Mouse (Mus musculus) heart, embryonic 15.5 days (tissue): ENCODE measurements around the gene Oxld1. TPM values are rescaled to one million over a fixed set of nuclear protein-coding genes. Genes with fewer than 3 reads are reported as not detected.
A peak's percentile ranks its signal among the peaks of the same experiment; 100 is the strongest.
"Not testable (repeated sequence)": the region's sequence is repeated elsewhere in the genome, so short reads cannot be mapped to it uniquely, and the experiment has no call there.

Source experiments
- ATAC-seq: fragments of 200-750 bp; cut with Nextera tagmentation; replicated peaks from 2 replicates; pipeline ENCODE4 v1.8.0; 2017; ENCODE audit warnings: low read depth, moderate TSS enrichment; ENCODE audit not compliant: insufficient number of reproducible peaks, insufficient read depth, low FRiP score
- H3K27ac ChIP-seq: fragments of 300-500 bp; sonication (generic); 2 replicates; pipeline ENCODE4 v1.5.1; 2015; ENCODE audit warnings: mild to moderate bottlenecking, inconsistent platforms
- H3K27me3 ChIP-seq: fragments of 300-500 bp; sonication (generic); 2 replicates; pipeline ENCODE4 v1.6.1; 2015; ENCODE audit warnings: inconsistent platforms
- H3K36me3 ChIP-seq: fragments of 300-500 bp; sonication (generic); 2 replicates; pipeline ENCODE4 v1.6.1; 2015; ENCODE audit warnings: mild to moderate bottlenecking, inconsistent platforms
- H3K4me1 ChIP-seq: fragments of 300-500 bp; sonication (generic); replicated peaks from 2 replicates; pipeline ENCODE4 v1.6.1; 2015; ENCODE audit warnings: inconsistent platforms
- H3K4me2 ChIP-seq: fragments of 300-500 bp; sonication (generic); 2 replicates; pipeline ENCODE4 v1.6.1; 2015; ENCODE audit warnings: inconsistent platforms, mild to moderate bottlenecking, moderate library complexity
- H3K4me3 ChIP-seq: fragments of 300-500 bp; sonication (generic); 2 replicates; pipeline ENCODE4 v1.5.1; 2015; ENCODE audit warnings: mild to moderate bottlenecking, inconsistent platforms
- H3K9ac ChIP-seq: fragments of 300-500 bp; sonication (generic); 2 replicates; pipeline ENCODE4 v1.6.1; 2015; ENCODE audit warnings: mild to moderate bottlenecking, inconsistent platforms
- H3K9me3 ChIP-seq: fragments of 300-500 bp; sonication (generic); replicated peaks from 2 replicates; pipeline ENCODE4 v1.6.1; 2016; ENCODE audit warnings: inconsistent platforms
- WGBS: fragments of 180-500 bp; shearing (Covaris S2); methylation state at CpG from one replicate; pipeline ENCODE4 v1.1.7; 2015; ENCODE audit warnings: mixed read lengths; 5-methylcytosine and 5-hydroxymethylcytosine counted together
- polyA plus RNA-seq: library from polyadenylated mRNA; unstranded; fragments of >200 nt; fragmentation: Nextera tagmentation; extraction: Ambion mirVana; gene quantifications from 2 replicates; pipeline ENCODE4 v1.2.1, GENCODE M21; 2015

The Oxld1 gene
- polyA plus RNA-seq, 1 experiment from 2014 or later, result 21.4 TPM

DNA sequence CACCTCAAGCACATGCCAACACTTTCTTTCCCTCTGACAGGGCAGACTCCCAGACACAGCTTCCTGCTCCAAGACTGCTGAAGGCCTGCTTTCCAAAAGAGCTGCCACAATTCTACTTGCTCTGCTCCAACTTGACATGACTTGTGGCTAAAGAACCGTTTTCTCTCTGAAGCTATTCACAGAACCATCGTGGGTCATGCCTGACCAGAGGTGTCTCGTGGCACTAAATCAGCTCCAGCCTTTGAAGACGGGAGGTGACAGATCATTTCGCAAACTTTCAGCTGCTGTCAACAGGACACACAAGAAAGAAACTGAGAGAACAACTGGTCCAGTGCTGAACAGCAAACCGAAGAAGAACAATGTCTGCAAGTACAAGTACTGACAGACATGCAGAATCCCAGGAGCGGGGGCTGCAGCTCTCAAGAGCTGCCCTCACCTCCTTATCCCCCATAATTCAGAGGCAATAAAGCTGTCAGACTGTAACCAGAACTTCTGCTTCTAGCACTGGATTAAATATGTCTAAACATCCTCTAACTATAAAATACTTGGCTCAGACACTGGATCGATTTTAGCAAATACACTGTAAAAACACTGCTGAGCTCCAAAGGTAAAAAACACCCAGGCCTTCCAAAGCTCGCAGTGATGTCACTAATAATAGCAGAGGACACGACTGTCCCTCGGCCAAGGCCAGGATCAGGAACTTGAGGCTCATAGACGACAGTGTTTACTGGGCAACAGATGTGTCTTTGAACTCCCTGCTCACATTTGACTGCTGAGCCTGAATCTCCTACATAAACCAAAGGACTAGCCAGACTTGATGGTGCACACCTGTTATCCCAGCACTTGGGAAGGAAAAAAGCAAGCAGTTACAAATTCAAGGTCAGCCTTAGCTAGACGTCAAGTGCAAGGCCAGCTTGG lies 35.0 kb downstream of the Oxld1 start:
- no peak overlapping the region for H3K4me3 ChIP-seq
- no peaks in the 10 kb centered on the region for H3K27me3 ChIP-seq
- H3K27ac ChIP-seq, result peak overlapping the region; percentile 19; the same call in 1 of the 2 replicates
- no peaks in the 10 kb centered on the region for H3K9me3 ChIP-seq
- H3K36me3 ChIP-seq, result peaks cover 66% of the 10 kb centered on the region
- H3K4me1 ChIP-seq, result peaks cover 11% of the 10 kb centered on the region
- ATAC-seq, result no peak
- H3K4me2 ChIP-seq, result no peak overlapping the region
- H3K9ac ChIP-seq, result no peak overlapping the region
- WGBS, result 66% methylated on average over 13 of the region's 13 CpGs

DNA sequence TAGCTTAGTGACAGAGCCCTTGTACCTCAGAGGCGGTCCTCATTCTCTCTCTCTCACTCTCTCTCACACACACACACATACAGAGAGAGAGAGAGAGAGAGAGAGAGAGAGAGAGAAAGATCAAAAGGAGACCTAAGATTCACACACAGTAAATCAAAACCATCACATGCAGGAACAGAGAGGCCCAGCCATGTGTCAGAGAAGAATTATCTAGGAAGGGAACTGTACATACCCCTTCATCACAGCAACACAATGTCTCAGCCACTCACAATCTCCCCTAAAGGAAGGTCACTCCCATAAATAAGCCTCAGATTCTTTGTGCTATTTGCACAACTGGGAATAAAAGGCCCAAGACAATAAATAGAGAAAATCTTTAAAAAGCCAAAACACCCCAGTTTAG lies 39.3 kb downstream of the Oxld1 start:
- H3K27me3 ChIP-seq, result no peaks in the 10 kb centered on the region
- H3K9ac ChIP-seq, result no peak overlapping the region
- no peak overlapping the region for H3K4me3 ChIP-seq
- H3K36me3 ChIP-seq, result peaks cover 70% of the 10 kb centered on the region
- H3K9me3 ChIP-seq, result no peaks in the 10 kb centered on the region
- 79% methylated on average over 1 of the region's 1 CpGs for WGBS
- no peak overlapping the region for H3K27ac ChIP-seq
- no peak overlapping the region for H3K4me2 ChIP-seq
- no peak for ATAC-seq
- H3K4me1 ChIP-seq, result peaks cover 10% of the 10 kb centered on the region

DNA sequence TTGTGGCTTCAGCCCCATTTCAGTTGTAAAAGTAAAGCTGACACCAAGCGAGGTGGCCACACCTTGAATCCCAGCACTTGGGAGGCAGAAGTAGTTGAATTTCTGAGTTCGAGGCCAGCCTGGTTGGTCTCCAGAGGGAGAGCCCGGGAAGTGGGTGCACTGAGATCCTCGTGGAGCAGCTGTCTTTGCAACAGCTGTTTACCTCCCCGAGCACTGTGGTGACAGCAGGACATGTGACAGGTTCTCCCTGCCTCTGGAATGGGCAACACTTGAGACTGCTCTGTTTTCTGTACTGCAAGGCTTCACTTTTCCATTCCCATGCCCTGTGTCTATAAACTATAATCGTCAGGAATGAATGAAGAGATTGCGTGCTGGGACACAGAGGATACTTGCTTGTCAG lies 40.0 kb downstream of the Oxld1 start:
- Histone ChIP-seq H3K27me3 (no peaks in the 10 kb centered on the region), H3K27ac (0 out of 2 replicates have a peak overlapping the region, but pooled peaks have one; percentile 12), H3K36me3 (peaks cover 78% of the 10 kb centered on the region), H3K4me1 (peaks cover 5% of the 10 kb centered on the region; the same call in 1 of the 2 replicates), H3K4me2 (no peak overlapping the region), H3K9me3 (no peaks in the 10 kb centered on the region), H3K9ac (no peak overlapping the region), H3K4me3 (no peak overlapping the region)
- WGBS, result 71% methylated on average over 7 of the region's 7 CpGs
- no peak for ATAC-seq

DNA sequence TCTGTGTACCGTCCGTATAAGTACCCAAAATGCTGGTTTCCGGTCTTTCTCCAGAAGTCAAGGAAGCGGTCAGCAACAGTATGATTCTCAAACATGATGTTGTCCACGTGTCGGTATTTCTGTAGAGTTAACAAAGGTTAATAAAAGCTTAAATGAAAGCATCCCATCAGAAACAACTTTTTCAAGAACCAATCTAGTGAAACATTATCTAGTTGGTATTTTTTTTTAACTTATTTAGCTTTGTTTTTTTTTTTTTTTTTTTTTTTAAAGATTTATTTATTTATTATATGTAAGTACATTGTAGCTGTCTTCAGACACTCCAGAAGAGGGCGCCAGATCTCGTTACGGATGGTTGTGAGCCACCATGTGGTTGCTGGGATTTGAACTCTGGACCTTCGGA lies 44.2 kb downstream of the Oxld1 start:
- not testable (repeated sequence) for H3K4me3 ChIP-seq, H3K9ac ChIP-seq, H3K27me3 ChIP-seq, H3K4me2 ChIP-seq, H3K4me1 ChIP-seq, H3K27ac ChIP-seq, ATAC-seq, H3K9me3 ChIP-seq
- peaks cover 88% of the 10 kb centered on the region for H3K36me3 ChIP-seq
- 96% methylated on average over 7 of the region's 10 CpGs for WGBS

Other genes with a start within 250 kb of the Oxld1 start
- gene Bahcc1, start 225.1 kb downstream of the Oxld1 start, polyA plus RNA-seq, result 4.2 and 5.7 TPM in 2 replicates
- gene Actg1, start 109.5 kb downstream of the Oxld1 start, polyA plus RNA-seq, result 921 and 1,308 TPM in 2 replicates
- gene Fscn2, start 96.5 kb downstream of the Oxld1 start, polyA plus RNA-seq, result 0.42 and 0.66 TPM in 2 replicates
- 27.0 and 38.0 TPM in 2 replicates for gene Faap100, start 79.3 kb downstream of the Oxld1 start, polyA plus RNA-seq
- gene Nploc4, start 20.4 kb downstream of the Oxld1 start, polyA plus RNA-seq, result 22.5 and 30.3 TPM in 2 replicates
- gene Tspan10, start 15.4 kb downstream of the Oxld1 start, polyA plus RNA-seq, result 0.09 TPM in 1 of 2 replicates, not detected in the other
- 0.14 and 0.29 TPM in 2 replicates for gene Pde6g, start 4.6 kb downstream of the Oxld1 start, polyA plus RNA-seq
- 22.1 and 26.5 TPM in 2 replicates for gene Ccdc137, start within 50 bp of the Oxld1 start, polyA plus RNA-seq
- 26.7 and 37.5 TPM in 2 replicates for gene Arl16, start 9.5 kb upstream of the Oxld1 start, polyA plus RNA-seq
- gene Mrpl12, start 26.5 kb upstream of the Oxld1 start, polyA plus RNA-seq, result 203 and 218 TPM in 2 replicates
- gene Slc25a10, start 33.8 kb upstream of the Oxld1 start, polyA plus RNA-seq, result 32.1 and 45.0 TPM in 2 replicates
- 2.7 and 2.8 TPM in 2 replicates for gene Gcgr, start 72.6 kb upstream of the Oxld1 start, polyA plus RNA-seq
- 119 and 143 TPM in 2 replicates for gene Mcrip1, start 91.7 kb upstream of the Oxld1 start, polyA plus RNA-seq
- 0.50 and 7.6 TPM in 2 replicates for gene Ppp1r27, start 93.1 kb upstream of the Oxld1 start, polyA plus RNA-seq
- gene P4hb, start 115.2 kb upstream of the Oxld1 start, polyA plus RNA-seq, result 357 and 484 TPM in 2 replicates
- 345 and 458 TPM in 2 replicates for gene Arhgdia, start 123.6 kb upstream of the Oxld1 start, polyA plus RNA-seq
- gene Alyref, start 140.3 kb upstream of the Oxld1 start, polyA plus RNA-seq, result 238 and 262 TPM in 2 replicates
- gene Anapc11, start 140.4 kb upstream of the Oxld1 start, polyA plus RNA-seq, result 175 and 182 TPM in 2 replicates
- gene Npb, start 150.4 kb upstream of the Oxld1 start, polyA plus RNA-seq, result 11.7 and 13.0 TPM in 2 replicates
- 80.3 and 111 TPM in 2 replicates for gene Pcyt2, start 159.9 kb upstream of the Oxld1 start, polyA plus RNA-seq
- 17.6 and 25.1 TPM in 2 replicates for gene Sirt7, start 167.2 kb upstream of the Oxld1 start, polyA plus RNA-seq
- 17.8 and 21.2 TPM in 2 replicates for gene Mafg, start 175.5 kb upstream of the Oxld1 start, polyA plus RNA-seq
- 17.1 and 23.5 TPM in 2 replicates for gene Pycr1, start 185.7 kb upstream of the Oxld1 start, polyA plus RNA-seq
- gene Myadml2, start 190.1 kb upstream of the Oxld1 start, polyA plus RNA-seq, result 13.2 and 15.4 TPM in 2 replicates
- 1.5 and 2.7 TPM in 2 replicates for gene Notum, start 203.1 kb upstream of the Oxld1 start, polyA plus RNA-seq
- 90.4 and 110 TPM in 2 replicates for gene Aspscr1, start 214.9 kb upstream of the Oxld1 start, polyA plus RNA-seq